29 mouse cellular contexts compared by ENCODE assay signal in genomic region chr5:114997327-114997726, GRCm38 (mm10). TPM values are rescaled to one million over a fixed set of nuclear protein-coding genes. Genes with fewer than 3 reads are reported as not detected.
DNase-seq lines count a peak whose midpoint lies in the region; TF ChIP-seq lines count a peak whose summit lies in the region.
"Had no signal": no experiment of that assay in that cellular context is flagged by ENCODE, and none has a peak within 500 bp of the region (broad histone marks: within the 10 kb centered on the region; RNA-seq: fewer than 3 reads in every experiment).

No protein-coding gene starts in this region.

- no peak overlapping the region for H3K4me3 ChIP-seq in lung, adult 2 months (replicated peaks; ENCODE audit: extremely low read depth, low read depth, low read length)
- H3K4me3 ChIP-seq: forebrain, embryonic 10.5 days; heart, adult 2 months; heart, embryonic 10.5 days; heart, embryonic 13.5 days had no signal

- DNase-seq in heart, adult 11 months = peak; percentile 44
- no peak for DNase-seq in heart, adult 18-20 months
- no peak for DNase-seq in lung, adult 2 months
- DNase-seq in lung, postnatal 14 days = peak; percentile 40
- peak; percentile 38 to 53 for DNase-seq in lung, postnatal 4 days
- DNase-seq in ovary, postnatal 10 days (ENCODE audit: low spot score) = no peak
- DNase-seq in left cerebral cortex, postnatal 4 days = no peak
- DNase-seq: adrenal gland, postnatal 10 days; adrenal gland, postnatal 36 days; B cell, adult 2 months; cerebellum, adult 18-20 months; cerebellum, adult 9-10 months; cerebellum, postnatal 14 days; gastrocnemius, postnatal 10 days; gastrocnemius, postnatal 36 days; heart, adult 2 months; heart, postnatal 14 days; heart, postnatal 4 days had no signal

- TF ChIP-seq CTCF in lung, adult 2 months (IDR thresholded peaks at IDR 0.05; ENCODE audit: insufficient read depth, low read length) = no peak

- WGBS in lung, adult 2 months = 37% methylated on average over 6 of the region's 6 CpGs

- peaks cover 3% of the 10 kb centered on the region; the same call in 1 of the 2 replicates for H3K4me1 ChIP-seq in lung, adult 2 months (ENCODE audit: control insufficient read depth, insufficient read depth, low read length)
- H3K4me1 ChIP-seq: heart, embryonic 13.5 days had no signal

- TF ChIP-seq POLR2A in lung, adult 2 months (IDR thresholded peaks at IDR 0.05; ENCODE audit: borderline replicate concordance, extremely low read depth, low read depth, low read length) = peak; percentile 5; the same call in 1 of the 2 replicates

- intact Hi-C loops in left cerebral cortex, postnatal 4 days (cut with DNase I) = no loop called here

RNA-seq across cellular contexts. Expression of gene Sppl3, which starts 13.6 kb away (rescaled TPM):
- total RNA-seq in heart, adult 18-20 months (2021) = 10 to 100 TPM; 30.1 to 32.2 TPM
- 85.1 and 107 TPM in 2 replicates for polyA plus RNA-seq in lung, adult 2 months (2012; rRNA removed)
- 100 to 1,000 TPM; 114 to 125 TPM for total RNA-seq in left cerebral cortex, postnatal 4 days (2021)

RNA-seq across cellular contexts. Expression of gene Hnf1a, which starts 26.4 kb away (rescaled TPM):
- not detected for total RNA-seq in heart, adult 18-20 months (2021)
- 0.08 TPM in 1 of 2 replicates, not detected in the other for polyA plus RNA-seq in lung, adult 2 months (2012; rRNA removed)
- total RNA-seq in left cerebral cortex, postnatal 4 days (2021) = not detected
- total RNA-seq: adrenal gland, adult 18-20 months; CH12.LX; gastrocnemius, postnatal 10 days; gastrocnemius, postnatal 36 days; heart, adult 2 months; heart, postnatal 4 days; hindbrain, postnatal 0 days had no signal
- polyA plus RNA-seq: embryonic facial prominence, embryonic 11.5 days; forebrain, embryonic 10.5 days; forebrain, embryonic 14.5 days; G1E; heart, adult 2 months; hindbrain, embryonic 11.5 days; hindbrain, embryonic 14.5 days had no signal

RNA-seq across cellular contexts. Expression of gene 2210016L21Rik, which starts 55.4 kb away (rescaled TPM):
- total RNA-seq in heart, adult 18-20 months (2021) = 10 to 100 TPM; 25.3 to 28.0 TPM
- 15.9 and 16.6 TPM in 2 replicates for polyA plus RNA-seq in lung, adult 2 months (2012; rRNA removed)
- 100 to 1,000 TPM; 141 to 152 TPM for total RNA-seq in left cerebral cortex, postnatal 4 days (2021)

Comparison
In these comparisons a context has a peak if more than half of its experiments do, and no peak if none do; other contexts are left out.
1. DNase-seq: peak in heart, adult 11 months (single experiment), lung, postnatal 14 days (single experiment) and lung, postnatal 4 days (2 of 2); none in heart, adult 18-20 months (0 of 2), lung, adult 2 months (single experiment), ovary, postnatal 10 days (single experiment) and left cerebral cortex, postnatal 4 days (single experiment).
2. RNA of gene 2210016L21Rik, which starts 55.4 kb away (total RNA-seq): 141 to 152 TPM in left cerebral cortex, postnatal 4 days; 25.3 to 28.0 TPM in heart, adult 18-20 months; every median in the first group is over 4 times any median in the second.